Mouse (Mus musculus): ENCODE data around the gene Anks1b. TPM values are rescaled to one million over a fixed set of nuclear protein-coding genes. Genes with fewer than 3 reads are reported as not detected.

Gene Anks1b
- polyA plus RNA-seq, 1 experiment from 2014 or later: 3.7 TPM

DNA sequence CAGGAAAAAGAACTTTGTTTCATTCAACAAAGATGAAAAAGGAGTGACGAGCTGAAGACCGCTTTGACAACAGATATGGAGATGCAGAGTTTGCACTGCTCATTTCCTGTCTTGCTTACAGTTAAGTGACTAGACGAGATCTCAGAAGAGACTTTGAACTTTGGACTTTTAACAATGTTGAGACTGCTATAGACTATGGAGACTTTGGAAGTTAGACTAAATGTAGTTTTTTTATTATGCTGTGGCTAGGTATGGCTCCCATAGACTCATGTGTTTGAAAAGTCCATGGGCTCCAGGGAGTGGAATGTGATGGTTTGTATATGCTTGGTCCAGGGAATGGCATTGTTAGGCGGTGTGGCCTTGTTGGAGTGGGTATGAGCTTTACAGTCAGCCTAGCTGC lies 1108.5 kb downstream of the Anks1b start:
- H3K9ac ChIP-seq (ENCODE audit: low read length): no peak overlapping the region
- no peaks in the 10 kb centered on the region for H3K36me3 ChIP-seq (ENCODE audit: control insufficient read depth, insufficient read depth, low read length)
- no peak overlapping the region for H3K4me3 ChIP-seq (ENCODE audit: low read depth, low read length)
- 96% methylated on average over 4 of the region's 4 CpGs for WGBS
- H3K4me2 ChIP-seq: no peak overlapping the region
- no peaks in the 10 kb centered on the region for H3K27me3 ChIP-seq (ENCODE audit: control insufficient read depth, insufficient read depth, low read length)
- H3K9me3 ChIP-seq (ENCODE audit: control insufficient read depth, low read length): no peaks in the 10 kb centered on the region
- no peak for DNase-seq (ENCODE audit: low spot score, missing footprints)
- no peaks in the 10 kb centered on the region for H3K4me1 ChIP-seq (ENCODE audit: control insufficient read depth, insufficient read depth, low read length)
- no peak overlapping the region for H3K27ac ChIP-seq (ENCODE audit: low read depth, low read length)
- ATAC-seq (ENCODE audit: low FRiP score): no peak

DNA sequence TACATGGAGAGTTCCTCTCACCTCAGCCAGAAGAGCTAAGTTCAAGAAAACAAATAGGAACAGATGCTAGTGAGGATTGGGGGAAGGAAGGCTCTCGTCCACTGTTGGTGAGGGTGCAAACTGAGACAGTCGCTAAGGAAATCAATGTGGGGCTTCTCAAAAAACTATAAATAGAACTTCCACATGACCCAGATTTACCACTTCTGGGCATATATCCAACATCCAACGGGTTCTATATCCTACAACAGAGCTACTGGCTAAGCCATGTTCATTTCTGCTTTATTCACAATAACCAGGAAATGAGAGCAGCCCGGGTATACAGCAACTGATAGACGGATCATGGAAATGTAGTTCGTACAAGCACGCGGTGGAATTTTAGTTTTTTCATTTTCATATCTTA lies 1109.7 kb downstream of the Anks1b start:
- WGBS: 91% methylated on average over 8 of the region's 8 CpGs
- Histone ChIP-seq H3K36me3 (ENCODE audit: control insufficient read depth, insufficient read depth, low read length) (no peaks in the 10 kb centered on the region), H3K27me3 (ENCODE audit: control insufficient read depth, insufficient read depth, low read length) (no peaks in the 10 kb centered on the region), H3K9me3 (ENCODE audit: control insufficient read depth, low read length) (no peaks in the 10 kb centered on the region), H3K9ac (ENCODE audit: low read length) (no peak overlapping the region), H3K4me1 (ENCODE audit: control insufficient read depth, insufficient read depth, low read length) (no peaks in the 10 kb centered on the region), H3K4me2 (no peak overlapping the region), H3K27ac (ENCODE audit: low read depth, low read length) (no peak overlapping the region), H3K4me3 (ENCODE audit: low read depth, low read length) (no peak overlapping the region)
- ATAC-seq (ENCODE audit: low FRiP score) (no peak), DNase-seq (ENCODE audit: low spot score, missing footprints) (no peak)

DNA sequence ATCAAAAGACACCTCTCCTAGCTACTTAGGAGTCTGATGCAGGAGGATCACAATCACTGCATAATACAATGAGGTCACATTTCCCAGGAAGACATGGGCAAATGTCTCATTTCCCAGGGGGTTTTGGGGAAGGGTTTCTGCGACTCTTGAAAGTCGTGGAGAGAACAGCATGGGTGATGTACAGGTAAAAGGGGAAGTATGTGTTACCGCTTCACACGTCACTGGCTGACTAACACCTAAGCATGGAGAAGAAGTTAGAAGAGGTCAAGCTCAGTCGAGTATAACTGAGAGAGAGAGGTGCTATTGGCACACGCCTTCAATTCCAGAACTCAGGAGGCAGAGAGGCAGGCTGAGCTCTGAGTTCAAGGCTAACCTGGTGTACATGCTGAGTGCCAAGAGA lies 1117.0 kb downstream of the Anks1b start:
- Histone ChIP-seq H3K4me2 (no peak overlapping the region), H3K4me3 (ENCODE audit: low read depth, low read length) (no peak overlapping the region), H3K36me3 (ENCODE audit: control insufficient read depth, insufficient read depth, low read length) (no peaks in the 10 kb centered on the region), H3K27ac (ENCODE audit: low read depth, low read length) (no peak overlapping the region), H3K27me3 (ENCODE audit: control insufficient read depth, insufficient read depth, low read length) (no peaks in the 10 kb centered on the region), H3K9me3 (ENCODE audit: control insufficient read depth, low read length) (no peaks in the 10 kb centered on the region), H3K9ac (ENCODE audit: low read length) (no peak overlapping the region), H3K4me1 (ENCODE audit: control insufficient read depth, insufficient read depth, low read length) (no peaks in the 10 kb centered on the region)
- WGBS: 91% methylated on average over 6 of the region's 6 CpGs
- ATAC-seq (ENCODE audit: low FRiP score): no peak
- DNase-seq (ENCODE audit: low spot score, missing footprints): no peak

DNA sequence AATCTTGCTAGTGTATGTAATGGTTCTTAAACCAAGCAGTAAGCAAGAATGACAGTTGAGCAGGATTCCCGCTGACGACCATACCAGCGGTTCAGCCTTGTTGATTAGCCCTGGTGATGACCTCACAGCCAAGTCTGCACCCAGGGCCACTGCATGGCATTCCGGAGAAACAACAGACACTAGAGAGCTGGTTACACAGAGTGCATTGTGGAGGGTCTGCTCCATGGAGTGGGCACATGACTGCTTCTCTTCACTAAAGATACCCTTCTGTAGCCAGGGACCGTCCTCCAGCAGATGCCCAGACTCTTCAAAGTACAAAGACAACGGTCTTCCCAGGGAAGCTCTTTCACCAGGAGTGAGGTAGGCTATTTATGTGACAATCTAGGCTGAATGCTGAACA lies 1118.9 kb downstream of the Anks1b start:
- Histone ChIP-seq H3K4me1 (ENCODE audit: control insufficient read depth, insufficient read depth, low read length) (no peaks in the 10 kb centered on the region), H3K4me3 (ENCODE audit: low read depth, low read length) (no peak overlapping the region), H3K4me2 (no peak overlapping the region), H3K27ac (ENCODE audit: low read depth, low read length) (no peak overlapping the region), H3K36me3 (ENCODE audit: control insufficient read depth, insufficient read depth, low read length) (no peaks in the 10 kb centered on the region), H3K9me3 (ENCODE audit: control insufficient read depth, low read length) (no peaks in the 10 kb centered on the region), H3K9ac (ENCODE audit: low read length) (no peak overlapping the region), H3K27me3 (ENCODE audit: control insufficient read depth, insufficient read depth, low read length) (no peaks in the 10 kb centered on the region)
- 94% methylated on average over 6 of the region's 6 CpGs for WGBS
- DNase-seq (ENCODE audit: low spot score, missing footprints): no peak
- no peak for ATAC-seq (ENCODE audit: low FRiP score)

GRCm38 (mm10) chr10:90993869-90994268 lies 1120.6 kb downstream of the Anks1b start:
- H3K4me1 ChIP-seq (ENCODE audit: control insufficient read depth, insufficient read depth, low read length): no peaks in the 10 kb centered on the region
- H3K9ac ChIP-seq (ENCODE audit: low read length): no peak overlapping the region
- 93% methylated on average over 5 of the region's 5 CpGs for WGBS
- no peak overlapping the region for H3K27ac ChIP-seq (ENCODE audit: low read depth, low read length)
- ATAC-seq (ENCODE audit: low FRiP score) (no peak), DNase-seq (ENCODE audit: low spot score, missing footprints) (no peak)
- H3K27me3 ChIP-seq (ENCODE audit: control insufficient read depth, insufficient read depth, low read length): no peaks in the 10 kb centered on the region
- H3K4me3 ChIP-seq (ENCODE audit: low read depth, low read length): no peak overlapping the region
- H3K36me3 ChIP-seq (ENCODE audit: control insufficient read depth, insufficient read depth, low read length): no peaks in the 10 kb centered on the region
- H3K9me3 ChIP-seq (ENCODE audit: control insufficient read depth, low read length): no peaks in the 10 kb centered on the region
- no peak overlapping the region for H3K4me2 ChIP-seq

- H3K9me3 ChIP-seq (ENCODE audit: control insufficient read depth, low read length): no peaks in the 10 kb centered on the region
- H3K4me3 ChIP-seq (ENCODE audit: low read depth, low read length): no peak overlapping the region
- H3K36me3 ChIP-seq (ENCODE audit: control insufficient read depth, insufficient read depth, low read length): no peaks in the 10 kb centered on the region
- no peak overlapping the region for H3K4me2 ChIP-seq
- DNase-seq (ENCODE audit: low spot score, missing footprints) (no peak), ATAC-seq (ENCODE audit: low FRiP score) (no peak)
- WGBS: 87% methylated on average over 5 of the region's 5 CpGs
- no peak overlapping the region for H3K27ac ChIP-seq (ENCODE audit: low read depth, low read length)
- H3K27me3 ChIP-seq (ENCODE audit: control insufficient read depth, insufficient read depth, low read length): no peaks in the 10 kb centered on the region
- H3K4me1 ChIP-seq (ENCODE audit: control insufficient read depth, insufficient read depth, low read length): no peaks in the 10 kb centered on the region
- H3K9ac ChIP-seq (ENCODE audit: low read length): no peak overlapping the region
These were observed 1126.6 kb downstream of the Anks1b start for GRCm38 (mm10) chr10:90999899-91000298.

GRCm38 (mm10) chr10:91001421-91001820 lies 1128.1 kb downstream of the Anks1b start:
- 89% methylated on average over 13 of the region's 13 CpGs for WGBS
- Histone ChIP-seq H3K4me2 (no peak overlapping the region), H3K27ac (ENCODE audit: low read depth, low read length) (no peak overlapping the region), H3K9ac (ENCODE audit: low read length) (no peak overlapping the region), H3K27me3 (ENCODE audit: control insufficient read depth, insufficient read depth, low read length) (no peaks in the 10 kb centered on the region), H3K4me1 (ENCODE audit: control insufficient read depth, insufficient read depth, low read length) (no peaks in the 10 kb centered on the region), H3K4me3 (ENCODE audit: low read depth, low read length) (no peak overlapping the region), H3K9me3 (ENCODE audit: control insufficient read depth, low read length) (no peaks in the 10 kb centered on the region), H3K36me3 (ENCODE audit: control insufficient read depth, insufficient read depth, low read length) (no peaks in the 10 kb centered on the region)
- ATAC-seq (ENCODE audit: low FRiP score) (no peak), DNase-seq (ENCODE audit: low spot score, missing footprints) (no peak)

DNA sequence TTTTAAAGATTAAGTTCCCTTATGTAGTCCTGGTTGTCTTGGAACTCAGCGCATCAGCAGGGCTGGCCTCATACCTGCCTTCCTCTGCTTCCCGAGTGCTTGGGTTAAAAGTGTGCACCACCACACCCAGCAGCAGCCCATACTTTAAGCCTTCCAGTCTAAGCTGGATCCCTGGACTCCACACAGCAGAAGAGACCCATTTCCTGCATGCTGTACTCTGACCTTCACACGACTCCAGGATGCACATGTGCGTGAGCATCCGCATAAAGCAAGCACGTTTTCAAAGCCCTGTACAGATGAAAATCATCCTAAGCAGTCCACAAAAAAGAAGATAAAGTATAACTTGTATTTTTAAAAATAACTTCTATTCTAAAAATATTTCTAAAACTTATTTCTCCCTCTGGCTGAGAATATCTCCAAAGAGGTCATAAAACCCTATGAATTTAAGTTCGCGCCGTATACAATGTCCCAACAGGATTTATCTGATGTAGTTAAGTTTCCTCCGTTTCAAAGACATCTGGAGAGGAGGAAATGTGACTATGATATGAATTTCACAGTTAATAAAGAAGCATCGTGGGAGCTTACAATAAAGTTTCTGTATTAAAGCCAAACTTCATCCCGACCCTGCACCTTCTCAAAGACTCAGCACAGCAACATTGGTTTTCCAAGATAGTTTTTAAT lies 1132.7 kb downstream of the Anks1b start:
- Histone ChIP-seq H3K4me2 (no peak overlapping the region), H3K4me1 (ENCODE audit: control insufficient read depth, insufficient read depth, low read length) (no peaks in the 10 kb centered on the region), H3K9ac (ENCODE audit: low read length) (no peak overlapping the region), H3K27ac (ENCODE audit: low read depth, low read length) (no peak overlapping the region), H3K9me3 (ENCODE audit: control insufficient read depth, low read length) (no peaks in the 10 kb centered on the region), H3K4me3 (ENCODE audit: low read depth, low read length) (no peak overlapping the region), H3K36me3 (ENCODE audit: control insufficient read depth, insufficient read depth, low read length) (0 out of 2 replicates have a peak, but pooled peaks cover under 1% of the 10 kb centered on the region), H3K27me3 (ENCODE audit: control insufficient read depth, insufficient read depth, low read length) (no peaks in the 10 kb centered on the region)
- ATAC-seq (ENCODE audit: low FRiP score) (no peak), DNase-seq (ENCODE audit: low spot score, missing footprints) (no peak)
- 92% methylated on average over 12 of the region's 12 CpGs for WGBS

All from midbrain, embryonic 11.5 days (tissue).